Mouse (Mus musculus): ENCODE data around the gene Tnfrsf9. TPM values are rescaled to one million over a fixed set of nuclear protein-coding genes. Genes with fewer than 3 reads are reported as not detected.
A peak's percentile ranks its signal among the peaks of the same experiment; 100 is the strongest.

Gene Tnfrsf9
- polyA plus RNA-seq, 1 experiment from 2014 or later: 0.36 TPM

DNA sequence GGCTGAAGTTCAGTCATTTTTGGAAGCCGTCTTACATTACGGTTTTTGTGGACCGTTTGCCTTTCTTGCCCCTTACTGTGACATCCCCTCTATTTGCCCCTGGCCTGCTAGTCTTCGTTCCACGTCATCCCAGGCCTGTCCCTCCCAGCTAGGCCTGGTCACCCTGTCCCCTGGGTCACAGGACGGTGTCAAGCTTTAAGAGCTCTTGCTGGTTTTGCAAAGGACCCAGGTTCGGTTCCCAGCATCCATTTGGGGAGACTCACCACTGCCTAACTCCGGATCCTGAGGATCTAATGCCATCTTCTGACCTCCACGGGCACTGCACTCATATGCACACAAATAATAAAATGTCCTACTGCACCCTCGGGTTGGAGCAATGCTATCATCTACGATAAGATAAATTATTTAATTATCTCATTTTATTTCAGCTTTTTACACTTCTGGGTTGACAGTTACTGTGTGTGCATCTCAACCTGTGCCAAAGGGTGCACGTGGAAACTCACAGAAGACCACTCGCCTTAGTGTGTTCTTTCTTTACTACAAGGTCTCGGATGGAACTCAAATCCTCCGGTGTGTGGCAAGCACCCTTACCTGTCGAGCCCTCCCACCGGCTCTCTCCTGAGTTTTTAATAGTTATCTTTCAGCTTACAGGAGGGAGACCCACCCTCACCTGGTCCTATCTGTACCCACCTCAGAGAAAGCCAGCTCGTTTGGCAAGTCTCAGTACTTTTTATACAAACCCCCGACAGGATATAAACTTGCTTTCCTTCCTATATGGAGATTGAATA lies 4.0 kb upstream of the Tnfrsf9 start:
- WGBS: 85% methylated on average over 19 of the region's 19 CpGs
- Histone ChIP-seq H3K4me2 (ENCODE audit: low read depth, low read length) (0 out of 2 replicates have a peak overlapping the region, but pooled peaks have one; percentile 19), H3K9me3 (replicated peaks; ENCODE audit: control insufficient read depth, low read length) (no peaks in the 10 kb centered on the region), H3K27ac (replicated peaks; ENCODE audit: low read depth, low read length) (peak overlapping the region; percentile 68; the same call in 1 of the 2 replicates), H3K9ac (replicated peaks; ENCODE audit: low read length) (peak overlapping the region; percentile 47), H3K27me3 (ENCODE audit: control insufficient read depth, insufficient read depth, low read length) (no peaks in the 10 kb centered on the region), H3K36me3 (replicated peaks; ENCODE audit: control insufficient read depth, insufficient read depth, low read depth, low read length) (no peaks in the 10 kb centered on the region), H3K4me3 (ENCODE audit: low read depth, low read length) (no peak overlapping the region), H3K4me1 (ENCODE audit: control insufficient read depth, insufficient read depth, low read length) (no peaks in the 10 kb centered on the region)
- no peak for DNase-seq (ENCODE audit: low spot score)
- ATAC-seq (replicated peaks; ENCODE audit: insufficient number of reproducible peaks, low FRiP score, low TSS enrichment, low read depth): 0 out of 2 replicates have a peak, but pooled peaks have one; percentile 0

DNA sequence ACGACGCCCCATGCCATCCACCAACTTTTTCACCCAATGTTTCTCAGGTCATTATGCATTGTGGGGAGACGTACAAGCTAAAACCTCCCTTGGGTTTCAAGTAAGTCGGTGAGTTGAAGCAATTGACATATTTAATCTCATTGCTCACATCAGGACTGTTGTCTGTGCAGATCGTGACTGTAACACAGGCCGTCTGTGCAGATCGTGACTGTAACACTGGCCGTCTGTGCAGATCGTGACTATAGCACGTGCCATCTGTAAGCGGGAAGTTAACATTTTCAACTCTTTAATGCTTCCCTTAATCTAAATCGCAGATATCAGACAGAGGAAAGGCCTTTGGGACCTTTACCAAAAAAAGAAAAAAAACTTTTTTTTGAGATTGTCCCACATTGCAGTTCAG lies 619 bp upstream of the Tnfrsf9 start:
- Histone ChIP-seq H3K9ac (replicated peaks; ENCODE audit: low read length) (peak overlapping the region; percentile 76), H3K27me3 (ENCODE audit: control insufficient read depth, insufficient read depth, low read length) (no peaks in the 10 kb centered on the region), H3K4me1 (ENCODE audit: control insufficient read depth, insufficient read depth, low read length) (no peaks in the 10 kb centered on the region), H3K36me3 (replicated peaks; ENCODE audit: control insufficient read depth, insufficient read depth, low read depth, low read length) (no peaks in the 10 kb centered on the region), H3K27ac (replicated peaks; ENCODE audit: low read depth, low read length) (peak overlapping the region; percentile 57), H3K4me3 (ENCODE audit: low read depth, low read length) (peak overlapping the region; percentile 55), H3K4me2 (ENCODE audit: low read depth, low read length) (peak overlapping the region; percentile 57), H3K9me3 (replicated peaks; ENCODE audit: control insufficient read depth, low read length) (no peaks in the 10 kb centered on the region)
- peak; percentile 17 for DNase-seq (ENCODE audit: low spot score)
- WGBS: 17% methylated on average over 12 of the region's 12 CpGs
- ATAC-seq (replicated peaks; ENCODE audit: insufficient number of reproducible peaks, low FRiP score, low TSS enrichment, low read depth): no peak

DNA sequence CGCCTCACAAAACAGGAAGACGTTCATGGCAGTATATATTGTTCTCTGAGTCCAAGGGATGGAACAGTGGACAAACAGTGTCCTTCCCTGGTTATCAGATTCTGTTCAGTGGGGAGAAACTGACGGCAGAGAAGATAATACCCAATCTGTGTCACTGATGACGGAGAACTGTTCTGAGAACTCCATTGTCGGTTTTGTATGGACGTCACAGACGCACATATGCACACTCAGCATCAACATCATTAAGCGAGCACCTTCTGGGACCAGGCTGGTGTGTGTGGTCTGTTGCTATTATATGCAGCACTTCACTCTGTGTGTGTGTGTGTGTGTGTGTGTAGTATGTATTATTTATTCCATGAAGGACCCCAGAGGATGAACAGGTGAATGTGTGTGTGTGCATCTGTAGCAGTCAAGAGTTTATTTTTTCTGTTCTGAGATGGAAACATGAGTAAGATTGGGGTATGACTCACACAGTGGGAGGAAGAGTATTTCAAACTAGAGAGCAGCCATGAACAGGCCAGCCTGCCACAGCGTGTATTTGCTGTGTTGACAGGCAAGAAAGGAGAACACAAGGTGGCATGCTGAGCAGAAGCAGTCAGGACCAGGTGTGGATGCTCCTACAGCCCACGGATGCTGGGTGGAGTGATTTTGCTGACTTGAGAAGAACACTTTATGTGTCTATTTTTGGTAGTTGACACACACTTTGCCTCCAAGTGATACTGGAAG lies 982 bp downstream of the Tnfrsf9 start:
- Histone ChIP-seq H3K4me1 (ENCODE audit: control insufficient read depth, insufficient read depth, low read length) (no peaks in the 10 kb centered on the region), H3K4me2 (ENCODE audit: low read depth, low read length) (peak overlapping the region; percentile 57), H3K36me3 (replicated peaks; ENCODE audit: control insufficient read depth, insufficient read depth, low read depth, low read length) (no peaks in the 10 kb centered on the region), H3K4me3 (ENCODE audit: low read depth, low read length) (peak overlapping the region; percentile 55), H3K27ac (replicated peaks; ENCODE audit: low read depth, low read length) (no peak overlapping the region), H3K9me3 (replicated peaks; ENCODE audit: control insufficient read depth, low read length) (no peaks in the 10 kb centered on the region), H3K27me3 (ENCODE audit: control insufficient read depth, insufficient read depth, low read length) (no peaks in the 10 kb centered on the region), H3K9ac (replicated peaks; ENCODE audit: low read length) (peak overlapping the region; percentile 76)
- WGBS: 63% methylated on average over 10 of the region's 10 CpGs
- DNase-seq (ENCODE audit: low spot score): no peak
- no peak for ATAC-seq (replicated peaks; ENCODE audit: insufficient number of reproducible peaks, low FRiP score, low TSS enrichment, low read depth)

DNA sequence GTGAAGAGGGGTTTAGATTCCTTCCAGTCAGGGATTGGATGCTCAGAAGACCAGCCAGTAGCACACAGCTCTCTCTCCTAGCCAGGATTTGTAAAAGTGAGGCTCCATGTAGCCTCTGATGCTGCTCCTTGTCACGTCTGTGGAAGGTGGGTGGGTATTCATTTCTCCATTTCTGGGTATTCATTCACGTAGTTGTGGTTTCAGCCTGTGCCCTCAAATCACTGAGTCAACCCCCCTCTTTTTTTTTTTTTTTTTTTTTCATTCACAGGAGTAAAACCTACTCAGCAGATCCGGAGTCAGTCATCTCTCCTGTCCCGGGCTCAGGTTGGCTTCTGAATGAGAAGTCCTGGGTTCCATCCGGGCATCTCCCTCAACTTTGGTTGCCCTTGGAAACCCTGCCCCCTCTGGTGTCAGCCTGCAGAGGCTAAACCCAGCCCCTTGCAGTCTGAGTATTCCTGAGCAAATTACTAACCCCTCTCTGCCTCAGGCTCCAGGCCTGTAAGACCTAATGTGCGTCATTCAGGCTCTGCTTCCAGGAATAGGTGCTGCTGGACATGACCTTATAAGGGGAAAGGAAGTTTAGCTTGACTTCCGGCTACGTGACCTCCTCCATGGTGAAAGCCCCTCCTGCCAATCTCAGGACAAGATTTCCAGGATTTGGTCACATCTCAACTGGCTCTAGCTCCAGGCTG lies 3.1 kb downstream of the Tnfrsf9 start:
- Histone ChIP-seq H3K4me1 (ENCODE audit: control insufficient read depth, insufficient read depth, low read length) (no peaks in the 10 kb centered on the region), H3K36me3 (replicated peaks; ENCODE audit: control insufficient read depth, insufficient read depth, low read depth, low read length) (no peaks in the 10 kb centered on the region), H3K4me3 (ENCODE audit: low read depth, low read length) (no peak overlapping the region), H3K4me2 (ENCODE audit: low read depth, low read length) (no peak overlapping the region), H3K27ac (replicated peaks; ENCODE audit: low read depth, low read length) (no peak overlapping the region), H3K9me3 (replicated peaks; ENCODE audit: control insufficient read depth, low read length) (no peaks in the 10 kb centered on the region), H3K27me3 (ENCODE audit: control insufficient read depth, insufficient read depth, low read length) (no peaks in the 10 kb centered on the region), H3K9ac (replicated peaks; ENCODE audit: low read length) (no peak overlapping the region)
- DNase-seq (ENCODE audit: low spot score) (no peak), ATAC-seq (replicated peaks; ENCODE audit: insufficient number of reproducible peaks, low FRiP score, low TSS enrichment, low read depth) (no peak)
- 67% methylated on average over 8 of the region's 8 CpGs for WGBS

DNA sequence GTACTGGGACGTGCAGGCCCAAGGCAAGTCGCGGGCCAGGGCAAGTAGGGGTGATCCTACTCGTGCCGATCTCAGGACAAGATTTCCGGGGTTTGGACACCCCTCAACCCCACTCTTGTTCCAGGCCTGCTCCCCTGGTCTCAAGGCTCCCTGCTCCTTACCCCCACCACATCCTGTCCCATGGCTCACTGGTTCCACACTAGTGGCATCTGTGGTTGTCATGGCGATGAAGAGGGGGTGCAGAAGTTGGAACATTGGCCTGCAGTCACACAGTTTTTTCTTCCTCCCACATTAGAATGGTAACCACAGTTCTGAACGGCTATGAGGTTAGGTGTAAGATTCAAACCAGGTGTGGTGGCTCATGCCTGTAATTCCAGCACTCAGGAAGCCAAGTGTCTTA lies 6.8 kb downstream of the Tnfrsf9 start:
- ATAC-seq (replicated peaks; ENCODE audit: insufficient number of reproducible peaks, low FRiP score, low TSS enrichment, low read depth): no peak
- WGBS: 70% methylated on average over 8 of the region's 8 CpGs
- Histone ChIP-seq H3K36me3 (replicated peaks; ENCODE audit: control insufficient read depth, insufficient read depth, low read depth, low read length) (no peaks in the 10 kb centered on the region), H3K9ac (replicated peaks; ENCODE audit: low read length) (no peak overlapping the region), H3K4me2 (ENCODE audit: low read depth, low read length) (no peak overlapping the region), H3K4me3 (ENCODE audit: low read depth, low read length) (no peak overlapping the region), H3K27ac (replicated peaks; ENCODE audit: low read depth, low read length) (no peak overlapping the region), H3K4me1 (ENCODE audit: control insufficient read depth, insufficient read depth, low read length) (no peaks in the 10 kb centered on the region), H3K27me3 (ENCODE audit: control insufficient read depth, insufficient read depth, low read length) (no peaks in the 10 kb centered on the region), H3K9me3 (replicated peaks; ENCODE audit: control insufficient read depth, low read length) (no peaks in the 10 kb centered on the region)
- DNase-seq (ENCODE audit: low spot score): no peak

DNA sequence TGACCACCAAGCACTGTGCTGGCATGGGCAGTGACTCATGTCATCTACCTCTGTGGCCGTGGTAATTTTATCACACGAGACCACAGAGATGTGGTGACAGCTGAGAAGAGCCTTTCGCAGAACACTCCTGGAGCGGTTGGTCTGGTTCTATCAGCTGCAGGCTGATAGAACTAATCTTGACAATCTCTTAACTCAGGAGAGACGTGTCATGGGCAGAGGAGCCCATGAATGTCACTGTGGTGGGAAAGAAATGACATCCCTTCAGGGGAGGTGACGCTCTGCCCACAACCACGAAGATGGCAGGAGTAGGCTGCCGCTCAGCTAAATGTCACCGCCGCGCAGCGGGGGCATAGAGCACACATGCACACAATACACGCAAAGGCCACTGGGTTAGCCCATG lies 9.9 kb downstream of the Tnfrsf9 start:
- H3K36me3 ChIP-seq (replicated peaks; ENCODE audit: control insufficient read depth, insufficient read depth, low read depth, low read length): no peaks in the 10 kb centered on the region
- DNase-seq (ENCODE audit: low spot score) (no peak), ATAC-seq (replicated peaks; ENCODE audit: insufficient number of reproducible peaks, low FRiP score, low TSS enrichment, low read depth) (no peak)
- no peak overlapping the region for H3K27ac ChIP-seq (replicated peaks; ENCODE audit: low read depth, low read length)
- WGBS: 78% methylated on average over 13 of the region's 13 CpGs
- H3K27me3 ChIP-seq (ENCODE audit: control insufficient read depth, insufficient read depth, low read length): no peaks in the 10 kb centered on the region
- H3K4me2 ChIP-seq (ENCODE audit: low read depth, low read length): no peak overlapping the region
- no peak overlapping the region for H3K4me3 ChIP-seq (ENCODE audit: low read depth, low read length)
- no peaks in the 10 kb centered on the region for H3K9me3 ChIP-seq (replicated peaks; ENCODE audit: control insufficient read depth, low read length)
- H3K9ac ChIP-seq (replicated peaks; ENCODE audit: low read length): no peak overlapping the region
- H3K4me1 ChIP-seq (ENCODE audit: control insufficient read depth, insufficient read depth, low read length): no peaks in the 10 kb centered on the region

DNA sequence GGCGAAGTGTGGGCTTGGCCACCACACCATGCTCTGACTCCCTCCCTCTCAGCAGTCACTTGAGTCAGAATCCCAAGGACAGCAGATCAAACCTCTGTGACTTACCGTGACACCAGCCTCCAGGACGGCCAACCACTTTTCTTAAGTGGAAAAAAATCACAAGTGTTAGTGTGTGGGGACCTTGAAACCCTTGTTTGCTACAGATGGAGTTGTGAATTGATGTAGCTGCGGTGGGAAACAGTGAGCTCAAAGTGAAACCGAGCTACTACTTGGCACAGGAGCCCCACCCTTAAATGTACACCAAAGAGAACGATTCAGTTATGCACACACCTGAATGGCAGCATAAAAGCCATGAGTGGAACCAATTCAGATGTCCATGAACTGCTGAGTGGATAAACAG lies 10.6 kb downstream of the Tnfrsf9 start:
- Histone ChIP-seq H3K4me3 (ENCODE audit: low read depth, low read length) (no peak overlapping the region), H3K27me3 (ENCODE audit: control insufficient read depth, insufficient read depth, low read length) (no peaks in the 10 kb centered on the region), H3K27ac (replicated peaks; ENCODE audit: low read depth, low read length) (no peak overlapping the region), H3K9ac (replicated peaks; ENCODE audit: low read length) (no peak overlapping the region), H3K36me3 (replicated peaks; ENCODE audit: control insufficient read depth, insufficient read depth, low read depth, low read length) (no peaks in the 10 kb centered on the region), H3K4me1 (ENCODE audit: control insufficient read depth, insufficient read depth, low read length) (no peaks in the 10 kb centered on the region), H3K4me2 (ENCODE audit: low read depth, low read length) (no peak overlapping the region), H3K9me3 (replicated peaks; ENCODE audit: control insufficient read depth, low read length) (no peaks in the 10 kb centered on the region)
- 90% methylated on average over 6 of the region's 6 CpGs for WGBS
- DNase-seq (ENCODE audit: low spot score): no peak
- ATAC-seq (replicated peaks; ENCODE audit: insufficient number of reproducible peaks, low FRiP score, low TSS enrichment, low read depth): no peak
